Mouse (Mus musculus): Measurements from ENCODE around the gene Kcna4. TPM values are rescaled to one million over a fixed set of nuclear protein-coding genes. Genes with fewer than 3 reads are reported as not detected.

The Kcna4 gene
- polyA plus RNA-seq, 1 experiment from 2014 or later, result 6.2 TPM

DNA sequence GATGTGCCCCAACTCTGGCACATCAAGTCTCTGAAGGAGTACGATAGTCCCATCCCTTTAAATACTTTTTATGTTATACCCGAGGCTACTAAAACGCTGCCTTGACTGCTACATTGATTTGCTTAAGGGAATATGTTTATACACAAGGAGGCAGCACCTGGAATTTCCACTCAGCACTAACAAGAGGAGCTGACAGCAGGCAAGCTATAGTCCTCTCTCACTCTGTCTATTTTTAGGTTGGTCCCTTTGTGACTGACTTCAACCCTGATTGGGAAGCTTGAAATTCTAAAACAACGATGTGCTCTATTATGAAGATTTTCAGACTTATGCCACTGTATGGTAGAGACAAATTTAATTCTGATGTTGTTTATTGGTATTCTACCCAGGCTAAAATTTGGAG lies 15.6 kb downstream of the Kcna4 start:
- Histone ChIP-seq H3K27me3 (replicated peaks; ENCODE audit: control insufficient read depth, insufficient read depth, low read length) (no peaks in the 10 kb centered on the region), H3K9me3 (ENCODE audit: control insufficient read depth, low read length) (no peaks in the 10 kb centered on the region), H3K4me1 (replicated peaks; ENCODE audit: control insufficient read depth, insufficient read depth, low read length) (no peaks in the 10 kb centered on the region), H3K9ac (replicated peaks; ENCODE audit: low read depth, low read length) (no peak overlapping the region), H3K27ac (ENCODE audit: low read length) (no peak overlapping the region), H3K4me3 (replicated peaks; ENCODE audit: low read length) (no peak overlapping the region), H3K36me3 (ENCODE audit: control insufficient read depth, insufficient read depth) (no peaks in the 10 kb centered on the region), H3K4me2 (ENCODE audit: low read length) (no peak overlapping the region)
- 75% methylated on average over 4 of the region's 4 CpGs for WGBS
- no peak for ATAC-seq

DNA sequence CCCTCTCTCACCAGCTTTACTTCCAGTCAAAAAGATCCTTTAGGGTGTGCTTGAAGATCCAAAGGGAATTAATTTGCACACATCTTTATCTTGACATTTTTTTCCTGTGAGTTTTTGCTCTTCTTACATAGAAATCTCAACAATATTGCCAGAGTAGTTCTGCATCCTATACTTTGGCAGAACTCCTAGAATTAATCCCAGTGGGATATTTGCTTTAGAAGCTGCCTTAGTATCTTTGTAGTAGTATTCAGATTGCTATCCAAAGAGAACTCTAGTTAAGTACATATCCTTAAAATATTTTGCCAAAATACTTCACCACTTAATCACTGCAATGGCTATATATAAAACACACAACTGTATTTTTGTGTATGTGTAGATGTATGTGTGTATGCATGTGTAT lies 28.2 kb downstream of the Kcna4 start:
- H3K4me1 ChIP-seq (replicated peaks; ENCODE audit: control insufficient read depth, insufficient read depth, low read length), result no peaks in the 10 kb centered on the region
- H3K9ac ChIP-seq (replicated peaks; ENCODE audit: low read depth, low read length), result no peak overlapping the region
- no peaks in the 10 kb centered on the region for H3K27me3 ChIP-seq (replicated peaks; ENCODE audit: control insufficient read depth, insufficient read depth, low read length)
- no peak overlapping the region for H3K4me3 ChIP-seq (replicated peaks; ENCODE audit: low read length)
- H3K36me3 ChIP-seq (ENCODE audit: control insufficient read depth, insufficient read depth), result no peaks in the 10 kb centered on the region
- ATAC-seq, result no peak
- no peak overlapping the region for H3K4me2 ChIP-seq (ENCODE audit: low read length)
- no peaks in the 10 kb centered on the region for H3K9me3 ChIP-seq (ENCODE audit: control insufficient read depth, low read length)
- H3K27ac ChIP-seq (ENCODE audit: low read length), result no peak overlapping the region

DNA sequence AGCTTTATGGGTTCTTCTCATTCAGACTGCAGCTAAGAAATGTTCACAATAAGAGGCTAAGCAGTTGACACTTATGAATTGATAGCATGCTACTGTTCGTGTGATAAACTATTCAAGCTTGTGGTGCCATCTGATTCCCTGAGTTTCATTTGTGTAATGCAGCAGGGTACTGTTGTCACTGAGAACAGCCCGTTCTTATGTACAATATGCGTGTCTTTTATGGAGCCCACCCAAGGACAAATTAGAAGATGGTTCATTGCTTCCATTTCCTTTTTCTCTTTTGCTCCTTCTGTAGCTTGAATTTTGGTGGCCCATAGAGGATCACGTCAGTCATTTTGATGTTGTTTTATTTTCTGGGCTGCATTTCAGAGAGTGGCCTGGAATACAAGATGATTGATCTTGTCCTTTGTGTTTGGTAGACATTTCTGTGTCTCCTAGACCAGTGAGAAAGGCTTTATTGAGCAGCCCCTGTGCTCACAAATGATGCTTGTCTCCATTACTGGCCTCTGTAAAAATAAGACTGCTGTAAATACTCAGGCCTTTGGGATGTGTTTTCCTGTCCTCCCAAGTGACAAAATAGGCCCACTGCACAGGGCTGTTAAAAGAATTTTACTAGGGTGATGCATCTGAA lies 31.3 kb downstream of the Kcna4 start:
- 34% methylated on average over 4 of the region's 4 CpGs for WGBS
- H3K4me2 ChIP-seq (ENCODE audit: low read length), result no peak overlapping the region
- no peak overlapping the region for H3K9ac ChIP-seq (replicated peaks; ENCODE audit: low read depth, low read length)
- H3K4me1 ChIP-seq (replicated peaks; ENCODE audit: control insufficient read depth, insufficient read depth, low read length), result no peaks in the 10 kb centered on the region
- no peak for ATAC-seq
- H3K27me3 ChIP-seq (replicated peaks; ENCODE audit: control insufficient read depth, insufficient read depth, low read length), result no peaks in the 10 kb centered on the region
- H3K9me3 ChIP-seq (ENCODE audit: control insufficient read depth, low read length), result no peaks in the 10 kb centered on the region
- H3K4me3 ChIP-seq (replicated peaks; ENCODE audit: low read length), result no peak overlapping the region
- H3K36me3 ChIP-seq (ENCODE audit: control insufficient read depth, insufficient read depth), result no peaks in the 10 kb centered on the region
- H3K27ac ChIP-seq (ENCODE audit: low read length), result no peak overlapping the region

DNA sequence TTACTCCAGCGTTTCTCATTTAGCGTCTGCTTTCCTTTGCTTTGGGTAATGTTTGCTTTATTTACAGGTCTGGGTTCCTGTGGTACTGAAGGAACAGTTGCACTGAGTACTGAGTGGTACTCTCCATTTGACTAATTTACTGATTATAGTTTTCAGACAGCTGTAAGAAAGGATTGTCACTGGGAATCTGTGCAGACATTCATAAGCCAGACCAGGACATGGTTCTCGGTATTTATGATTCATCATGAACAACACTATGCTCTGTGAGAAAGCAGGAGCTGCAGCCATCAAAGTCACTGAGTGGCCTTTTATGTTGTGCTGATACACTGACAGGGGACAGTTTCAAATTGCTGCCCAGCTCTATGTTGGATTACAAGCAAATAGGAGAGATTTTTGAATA lies 33.7 kb downstream of the Kcna4 start:
- H3K36me3 ChIP-seq (ENCODE audit: control insufficient read depth, insufficient read depth), result no peaks in the 10 kb centered on the region
- H3K9me3 ChIP-seq (ENCODE audit: control insufficient read depth, low read length), result no peaks in the 10 kb centered on the region
- H3K9ac ChIP-seq (replicated peaks; ENCODE audit: low read depth, low read length), result no peak overlapping the region
- ATAC-seq, result no peak
- H3K4me3 ChIP-seq (replicated peaks; ENCODE audit: low read length), result no peak overlapping the region
- H3K4me1 ChIP-seq (replicated peaks; ENCODE audit: control insufficient read depth, insufficient read depth, low read length), result no peaks in the 10 kb centered on the region
- WGBS, result 90% methylated on average over 3 of the region's 3 CpGs
- H3K27me3 ChIP-seq (replicated peaks; ENCODE audit: control insufficient read depth, insufficient read depth, low read length), result no peaks in the 10 kb centered on the region
- H3K27ac ChIP-seq (ENCODE audit: low read length), result no peak overlapping the region
- H3K4me2 ChIP-seq (ENCODE audit: low read length), result no peak overlapping the region

GRCm38 (mm10) chr2:107327276-107327675 lies 36.8 kb downstream of the Kcna4 start:
- H3K9ac ChIP-seq (replicated peaks; ENCODE audit: low read depth, low read length), result no peak overlapping the region
- no peaks in the 10 kb centered on the region for H3K9me3 ChIP-seq (ENCODE audit: control insufficient read depth, low read length)
- no peaks in the 10 kb centered on the region for H3K36me3 ChIP-seq (ENCODE audit: control insufficient read depth, insufficient read depth)
- WGBS, result 85% methylated on average over 3 of the region's 3 CpGs
- H3K27ac ChIP-seq (ENCODE audit: low read length), result no peak overlapping the region
- no peaks in the 10 kb centered on the region for H3K4me1 ChIP-seq (replicated peaks; ENCODE audit: control insufficient read depth, insufficient read depth, low read length)
- H3K4me2 ChIP-seq (ENCODE audit: low read length), result no peak overlapping the region
- H3K4me3 ChIP-seq (replicated peaks; ENCODE audit: low read length), result no peak overlapping the region
- H3K27me3 ChIP-seq (replicated peaks; ENCODE audit: control insufficient read depth, insufficient read depth, low read length), result no peaks in the 10 kb centered on the region
- no peak for ATAC-seq

DNA sequence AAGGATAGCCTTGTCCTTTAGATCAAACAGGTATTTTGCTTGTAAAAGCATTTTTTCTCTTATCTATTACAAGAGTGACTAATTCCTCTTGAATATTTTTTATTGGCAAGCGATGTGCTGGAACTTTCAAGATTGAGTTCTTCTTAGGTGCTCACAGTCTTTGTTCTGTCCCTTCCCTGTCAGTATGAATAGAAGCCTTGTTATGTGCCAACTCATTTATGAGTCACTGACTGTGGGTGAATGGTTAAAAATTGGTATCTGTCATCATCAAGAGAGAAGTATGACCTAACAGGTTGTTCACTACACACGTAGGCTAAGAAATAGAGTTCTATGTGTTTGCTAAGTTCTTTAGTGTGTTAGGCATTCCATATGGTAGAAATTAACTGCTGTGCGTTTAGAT lies 50.9 kb downstream of the Kcna4 start:
- H3K4me2 ChIP-seq (ENCODE audit: low read length), result no peak overlapping the region
- H3K9me3 ChIP-seq (ENCODE audit: control insufficient read depth, low read length), result no peaks in the 10 kb centered on the region
- no peak overlapping the region for H3K9ac ChIP-seq (replicated peaks; ENCODE audit: low read depth, low read length)
- no peak overlapping the region for H3K4me3 ChIP-seq (replicated peaks; ENCODE audit: low read length)
- no peak overlapping the region for H3K27ac ChIP-seq (ENCODE audit: low read length)
- no peaks in the 10 kb centered on the region for H3K27me3 ChIP-seq (replicated peaks; ENCODE audit: control insufficient read depth, insufficient read depth, low read length)
- H3K4me1 ChIP-seq (replicated peaks; ENCODE audit: control insufficient read depth, insufficient read depth, low read length), result no peaks in the 10 kb centered on the region
- H3K36me3 ChIP-seq (ENCODE audit: control insufficient read depth, insufficient read depth), result no peaks in the 10 kb centered on the region
- 85% methylated on average over 3 of the region's 3 CpGs for WGBS
- ATAC-seq, result no peak

GRCm38 (mm10) chr2:107344807-107345206 lies 54.4 kb downstream of the Kcna4 start:
- H3K27ac ChIP-seq (ENCODE audit: low read length), result no peak overlapping the region
- H3K36me3 ChIP-seq (ENCODE audit: control insufficient read depth, insufficient read depth), result no peaks in the 10 kb centered on the region
- no peak for ATAC-seq
- H3K9me3 ChIP-seq (ENCODE audit: control insufficient read depth, low read length), result no peaks in the 10 kb centered on the region
- no peak overlapping the region for H3K4me2 ChIP-seq (ENCODE audit: low read length)
- H3K27me3 ChIP-seq (replicated peaks; ENCODE audit: control insufficient read depth, insufficient read depth, low read length), result no peaks in the 10 kb centered on the region
- 57% methylated on average over 4 of the region's 4 CpGs for WGBS
- H3K4me1 ChIP-seq (replicated peaks; ENCODE audit: control insufficient read depth, insufficient read depth, low read length), result no peaks in the 10 kb centered on the region
- no peak overlapping the region for H3K9ac ChIP-seq (replicated peaks; ENCODE audit: low read depth, low read length)
- no peak overlapping the region for H3K4me3 ChIP-seq (replicated peaks; ENCODE audit: low read length)

DNA sequence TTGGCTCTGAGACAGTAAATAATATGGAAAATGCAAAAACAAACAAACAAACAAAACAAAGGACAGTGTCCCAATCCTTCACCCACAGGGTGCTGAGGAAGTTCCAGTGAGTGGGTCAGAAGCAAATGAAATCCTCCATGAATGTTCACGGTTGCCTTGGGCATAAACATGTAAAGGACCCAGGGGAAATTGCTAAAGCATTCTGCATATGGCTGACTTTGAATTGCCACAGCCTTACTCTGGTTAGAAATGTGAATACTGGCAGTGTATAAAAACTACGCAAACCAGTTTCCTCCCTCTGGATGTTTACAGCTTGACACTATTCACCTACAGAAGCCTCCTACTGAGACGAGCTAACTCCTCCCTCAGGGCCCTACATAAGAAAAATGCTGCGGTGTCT lies 54.9 kb downstream of the Kcna4 start:
- no peaks in the 10 kb centered on the region for H3K36me3 ChIP-seq (ENCODE audit: control insufficient read depth, insufficient read depth)
- H3K27ac ChIP-seq (ENCODE audit: low read length), result no peak overlapping the region
- no peak overlapping the region for H3K9ac ChIP-seq (replicated peaks; ENCODE audit: low read depth, low read length)
- H3K4me2 ChIP-seq (ENCODE audit: low read length), result no peak overlapping the region
- 71% methylated on average over 4 of the region's 4 CpGs for WGBS
- H3K4me1 ChIP-seq (replicated peaks; ENCODE audit: control insufficient read depth, insufficient read depth, low read length), result no peaks in the 10 kb centered on the region
- no peaks in the 10 kb centered on the region for H3K27me3 ChIP-seq (replicated peaks; ENCODE audit: control insufficient read depth, insufficient read depth, low read length)
- no peak for ATAC-seq
- H3K9me3 ChIP-seq (ENCODE audit: control insufficient read depth, low read length), result no peaks in the 10 kb centered on the region
- H3K4me3 ChIP-seq (replicated peaks; ENCODE audit: low read length), result no peak overlapping the region
